Comparison of ENCODE assay signal across 27 mouse cellular contexts in genomic region chr2:153724871-153725270, GRCm38 (mm10). TPM values are rescaled to one million over a fixed set of nuclear protein-coding genes. Genes with fewer than 3 reads are reported as not detected.
DNase-seq lines count a peak whose midpoint lies in the region; ATAC-seq and TF ChIP-seq lines count a peak whose summit lies in the region.
"Had no signal": no experiment of that assay in that cellular context is flagged by ENCODE, and none has a peak within 500 bp of the region (broad histone marks: within the 10 kb centered on the region; RNA-seq: fewer than 3 reads in every experiment).

No protein-coding gene starts in this region.

- ATAC-seq in liver, embryonic 14.5 days (ENCODE audit: insufficient read depth): peak; percentile 52; the same call in 1 of the 2 replicates
- ATAC-seq in intestine, embryonic 15.5 days: no peak
- ATAC-seq: activated CD4-positive, CD25-positive, alpha-beta regulatory T cell, adult 4 months; forebrain, embryonic 13.5 days; Patski had no signal

- H3K9me3 ChIP-seq in liver, embryonic 14.5 days (ENCODE audit: control insufficient read depth, low read length): no peaks in the 10 kb centered on the region
- H3K9me3 ChIP-seq in intestine, embryonic 15.5 days: no peaks in the 10 kb centered on the region
- H3K9me3 ChIP-seq: embryonic facial prominence, embryonic 12.5 days; forebrain, embryonic 13.5 days; hindbrain, embryonic 15.5 days had no signal

- TF ChIP-seq POLR2A in testis, adult 2 months (IDR thresholded peaks at IDR 0.05; ENCODE audit: control insufficient read depth, low read depth, low read length): no peak

- intact Hi-C loops in heart, postnatal 25 days (cut with DNase I): no loop called here

- no peaks in the 10 kb centered on the region for H3K27me3 ChIP-seq in testis, adult 2 months (ENCODE audit: control insufficient read depth, insufficient read depth, low read length)
- H3K27me3 ChIP-seq in liver, embryonic 14.5 days (ENCODE audit: control insufficient read depth, insufficient read depth, low read length): no peaks in the 10 kb centered on the region
- no peaks in the 10 kb centered on the region for H3K27me3 ChIP-seq in intestine, embryonic 15.5 days (replicated peaks)
- H3K27me3 ChIP-seq: embryonic facial prominence, embryonic 12.5 days; forebrain, embryonic 13.5 days; heart, embryonic 12.5 days; hindbrain, embryonic 15.5 days had no signal

- TF ChIP-seq CTCF in testis, adult 2 months (IDR thresholded peaks at IDR 0.05; ENCODE audit: control insufficient read depth, insufficient read depth, insufficient replicate concordance, low read depth, low read length): no peak
- TF ChIP-seq CTCF in liver, embryonic 14.5 days (IDR thresholded peaks at IDR 0.05; ENCODE audit: low read depth): no peak

- H3K4me2 ChIP-seq in liver, embryonic 14.5 days (ENCODE audit: low read depth): peak overlapping the region; percentile 44
- H3K4me2 ChIP-seq in intestine, embryonic 15.5 days (replicated peaks): no peak overlapping the region
- H3K4me2 ChIP-seq: embryonic facial prominence, embryonic 12.5 days; forebrain, embryonic 13.5 days; heart, embryonic 12.5 days; hindbrain, embryonic 15.5 days had no signal

- H3K27ac ChIP-seq in testis, adult 2 months (ENCODE audit: control insufficient read depth, insufficient read depth, low read depth, low read length): peak overlapping the region; percentile 74
- no peak overlapping the region for H3K27ac ChIP-seq in liver, embryonic 14.5 days
- H3K27ac ChIP-seq in intestine, embryonic 15.5 days: no peak overlapping the region
- H3K27ac ChIP-seq: embryonic facial prominence, embryonic 12.5 days; forebrain, embryonic 13.5 days; gastrocnemius, adult 2 months; hindbrain, embryonic 15.5 days had no signal

- TF ChIP-seq EP300 in liver, embryonic 14.5 days (IDR thresholded peaks at IDR 0.05; ENCODE audit: low read depth): no peak

- DNase-seq in layer of hippocampus, adult 9-11 months: peak; percentile 13
- no peak for DNase-seq in layer of hippocampus, adult 18-20 months (ENCODE audit: low spot score in 2 of 2)
- DNase-seq in testis, postnatal 10 days (ENCODE audit: low spot score): no peak
- no peak for DNase-seq in liver, embryonic 14.5 days (ENCODE audit: low read depth in 3 of 3, low spot score in 3 of 3)
- peak; percentile 54 for DNase-seq in testis, postnatal 14 days (ENCODE audit: low spot score)
- no peak for DNase-seq in heart, postnatal 25 days (ENCODE audit: low spot score)
- DNase-seq: adrenal gland, postnatal 14 days; cerebellum, adult 11 months; cerebellum, adult 9-10 months; cerebellum, postnatal 25 days; gastrocnemius, adult 2 months; gastrocnemius, postnatal 25 days; heart, postnatal 36 days had no signal

- peaks cover 2% of the 10 kb centered on the region; the same call in 1 of the 2 replicates for H3K4me1 ChIP-seq in testis, adult 2 months (ENCODE audit: control insufficient read depth, insufficient read depth, low read length)
- peaks cover 16 to 24% of the 10 kb centered on the region in 2 experiments for H3K4me1 ChIP-seq in liver, embryonic 14.5 days (replicated peaks; ENCODE audit: control insufficient read depth in 2 of 2, insufficient read depth in 2 of 2, low read length in 1 of 2)
- H3K4me1 ChIP-seq in intestine, embryonic 15.5 days (replicated peaks): no peaks in the 10 kb centered on the region
- H3K4me1 ChIP-seq: embryonic facial prominence, embryonic 12.5 days; heart, embryonic 12.5 days; hindbrain, embryonic 15.5 days had no signal

- H3K4me3 ChIP-seq in testis, adult 2 months (ENCODE audit: control insufficient read depth, low read depth, low read length): no peak overlapping the region
- no peak overlapping the region for H3K4me3 ChIP-seq in liver, embryonic 14.5 days (ENCODE audit: insufficient read depth in 1 of 2, low read depth in 2 of 2, low read length in 2 of 2)
- H3K4me3 ChIP-seq in intestine, embryonic 15.5 days (replicated peaks): no peak overlapping the region
- H3K4me3 ChIP-seq: embryonic facial prominence, embryonic 12.5 days; forebrain, embryonic 13.5 days; gastrocnemius, adult 2 months; heart, embryonic 12.5 days; hindbrain, embryonic 15.5 days had no signal

- H3K36me3 ChIP-seq in testis, adult 2 months (ENCODE audit: control insufficient read depth, insufficient read depth, low read length): no peaks in the 10 kb centered on the region
- H3K36me3 ChIP-seq in liver, embryonic 14.5 days (replicated peaks; ENCODE audit: control insufficient read depth, insufficient read depth, low read depth): no peaks in the 10 kb centered on the region
- H3K36me3 ChIP-seq in intestine, embryonic 15.5 days: no peaks in the 10 kb centered on the region
- H3K36me3 ChIP-seq: embryonic facial prominence, embryonic 12.5 days; heart, embryonic 12.5 days; hindbrain, embryonic 15.5 days had no signal

- WGBS in liver, embryonic 14.5 days (ENCODE audit: insufficient replicate concordance): 29% methylated on average over 2 of the region's 2 CpGs
- WGBS in intestine, embryonic 15.5 days: 77% methylated on average over 2 of the region's 2 CpGs

- H3K9ac ChIP-seq in liver, embryonic 14.5 days (replicated peaks): no peak overlapping the region
- H3K9ac ChIP-seq in intestine, embryonic 15.5 days: no peak overlapping the region
- H3K9ac ChIP-seq: embryonic facial prominence, embryonic 12.5 days; forebrain, embryonic 13.5 days; heart, embryonic 12.5 days; hindbrain, embryonic 15.5 days had no signal

RNA-seq across cellular contexts. Expression of gene Mapre1, which starts 16.2 kb away (rescaled TPM):
- total RNA-seq in layer of hippocampus, adult 18-20 months (2021): 10 to 100 TPM; 63.1 to 78.1 TPM
- polyA plus RNA-seq in testis, adult 2 months (2012; rRNA removed): 6.3 and 8.2 TPM in 2 replicates
- polyA plus RNA-seq in liver, embryonic 14.5 days (2012; rRNA removed): 10.0 and 14.3 TPM in 2 replicates
- polyA plus RNA-seq in liver, embryonic 14.5 days (2014; fragmentation: Nextera tagmentation; extraction: Ambion mirVana): 110 and 116 TPM in 2 replicates
- 216 and 268 TPM in 2 replicates for polyA plus RNA-seq in intestine, embryonic 15.5 days (2015; fragmentation: Nextera tagmentation; extraction: Ambion mirVana)
- 10 to 100 TPM; 57.8 to 60.0 TPM for total RNA-seq in heart, postnatal 25 days (2021)

RNA-seq across cellular contexts. Expression of gene Dnmt3c, which starts 28.4 kb away (rescaled TPM):
- total RNA-seq in layer of hippocampus, adult 18-20 months (2021): under 1 TPM in 1 of 2 experiments, not detected in 1; 0.15 TPM
- 1.1 and 1.2 TPM in 2 replicates for polyA plus RNA-seq in testis, adult 2 months (2012; rRNA removed)
- polyA plus RNA-seq in liver, embryonic 14.5 days (2012; rRNA removed): 0.23 and 0.41 TPM in 2 replicates
- 0.45 and 0.50 TPM in 2 replicates for polyA plus RNA-seq in liver, embryonic 14.5 days (2014; fragmentation: Nextera tagmentation; extraction: Ambion mirVana)
- polyA plus RNA-seq in intestine, embryonic 15.5 days (2015; fragmentation: Nextera tagmentation; extraction: Ambion mirVana): 0.09 TPM in 1 of 2 replicates, not detected in the other
- not detected for total RNA-seq in heart, postnatal 25 days (2021)
- total RNA-seq: adrenal gland, adult 18-20 months; adrenal gland, postnatal 14 days; gastrocnemius, adult 2 months; gastrocnemius, postnatal 25 days; granulocyte monocyte progenitor cell, adult 5-6 weeks; heart, adult 8-10 months; heart, postnatal 36 days had no signal
- polyA plus RNA-seq: activated CD4-positive, CD25-positive, alpha-beta regulatory T cell, adult 4 months; C2C12; embryonic facial prominence, embryonic 12.5 days; forebrain, embryonic 13.5 days; heart, embryonic 12.5 days; heart, embryonic 16.5 days; hindbrain, embryonic 11.5 days had no signal

RNA-seq across cellular contexts. Expression of gene Efcab8, which starts 54.9 kb away (rescaled TPM):
- under 1 TPM in 1 of 2 experiments, not detected in 1; 0.28 TPM for total RNA-seq in layer of hippocampus, adult 18-20 months (2021)
- polyA plus RNA-seq in testis, adult 2 months (2012; rRNA removed): 41.4 and 46.4 TPM in 2 replicates
- polyA plus RNA-seq in liver, embryonic 14.5 days (2012; rRNA removed): 0.04 and 0.09 TPM in 2 replicates
- 0.08 TPM in 1 of 2 replicates, not detected in the other for polyA plus RNA-seq in liver, embryonic 14.5 days (2014; fragmentation: Nextera tagmentation; extraction: Ambion mirVana)
- 0.03 TPM in 1 of 2 replicates, not detected in the other for polyA plus RNA-seq in intestine, embryonic 15.5 days (2015; fragmentation: Nextera tagmentation; extraction: Ambion mirVana)
- total RNA-seq in heart, postnatal 25 days (2021): not detected
- total RNA-seq: adrenal gland, postnatal 14 days; gastrocnemius, adult 2 months; gastrocnemius, postnatal 25 days; granulocyte monocyte progenitor cell, adult 5-6 weeks; heart, adult 8-10 months; heart, postnatal 36 days had no signal
- polyA plus RNA-seq: heart, embryonic 12.5 days; hindbrain, embryonic 11.5 days; hindbrain, embryonic 15.5 days had no signal

Comparison
In these comparisons a context has a peak if more than half of its experiments do, and no peak if none do; other contexts are left out.
1. DNase-seq: peak in layer of hippocampus, adult 9-11 months (single experiment) and testis, postnatal 14 days (single experiment); none in layer of hippocampus, adult 18-20 months (0 of 2), testis, postnatal 10 days (single experiment), liver, embryonic 14.5 days (0 of 3) and heart, postnatal 25 days (single experiment).
2. RNA of gene Efcab8, which starts 54.9 kb away (polyA plus RNA-seq): 41.4 to 46.4 TPM in testis, adult 2 months; 0.04 to 0.09 TPM in liver, embryonic 14.5 days and 0.03 TPM in intestine, embryonic 15.5 days; every median in the first group is over 10 times any median in the second.